ENCODE assay signal across 19 mouse cellular contexts in genomic region chr2:134894776-134895175, GRCm38 (mm10).
"Had no signal": no experiment of that assay in that cellular context is flagged by ENCODE, and none has a peak within 500 bp of the region (broad histone marks: within the 10 kb centered on the region; RNA-seq: fewer than 3 reads in every experiment).

No protein-coding gene starts in this region.

- H3K4me3 ChIP-seq: lung, embryonic 15.5 days; midbrain, embryonic 10.5 days; midbrain, embryonic 12.5 days; myocyte; neural tube, embryonic 13.5 days; neural tube, embryonic 15.5 days had no signal

- DNase-seq: lung, adult 18-20 months; lung, postnatal 10 days; lung, postnatal 4 days; midbrain, embryonic 14.5 days; retina, postnatal 1 day; right cerebral cortex, adult 18-20 months; right cerebral cortex, postnatal 25 days; right cerebral cortex, postnatal 4 days; spleen, adult 18-20 months; thymus, adult 18-20 months; thymus, postnatal 14 days; thymus, postnatal 36 days had no signal

- ATAC-seq: midbrain, embryonic 16.5 days had no signal

- H3K4me1 ChIP-seq: midbrain, embryonic 10.5 days; midbrain, embryonic 12.5 days; neural tube, embryonic 13.5 days; neural tube, embryonic 15.5 days had no signal

- H3K27ac ChIP-seq: lung, embryonic 15.5 days; midbrain, embryonic 10.5 days; midbrain, embryonic 12.5 days; neural tube, embryonic 13.5 days; neural tube, embryonic 15.5 days had no signal

- H3K9me3 ChIP-seq: lung, embryonic 15.5 days; midbrain, embryonic 10.5 days; midbrain, embryonic 12.5 days; neural tube, embryonic 13.5 days; neural tube, embryonic 15.5 days had no signal

- H3K9ac ChIP-seq: lung, embryonic 15.5 days; midbrain, embryonic 12.5 days; neural tube, embryonic 13.5 days; neural tube, embryonic 15.5 days had no signal

- H3K27me3 ChIP-seq: lung, embryonic 15.5 days; midbrain, embryonic 12.5 days; neural tube, embryonic 13.5 days; neural tube, embryonic 15.5 days had no signal

- H3K4me2 ChIP-seq: lung, embryonic 15.5 days; midbrain, embryonic 12.5 days; neural tube, embryonic 13.5 days; neural tube, embryonic 15.5 days had no signal

- H3K36me3 ChIP-seq: lung, embryonic 15.5 days; midbrain, embryonic 10.5 days; midbrain, embryonic 12.5 days; neural tube, embryonic 13.5 days; neural tube, embryonic 15.5 days had no signal
